Mouse (Mus musculus): ENCODE data around the gene Gm49320. TPM values are rescaled to one million over a fixed set of nuclear protein-coding genes. Genes with fewer than 3 reads are reported as not detected.

Gm49320 gene
- total and polyA plus RNA-seq, 2 experiments from 2014 or later, result 0.11 to 0.85 TPM

DNA sequence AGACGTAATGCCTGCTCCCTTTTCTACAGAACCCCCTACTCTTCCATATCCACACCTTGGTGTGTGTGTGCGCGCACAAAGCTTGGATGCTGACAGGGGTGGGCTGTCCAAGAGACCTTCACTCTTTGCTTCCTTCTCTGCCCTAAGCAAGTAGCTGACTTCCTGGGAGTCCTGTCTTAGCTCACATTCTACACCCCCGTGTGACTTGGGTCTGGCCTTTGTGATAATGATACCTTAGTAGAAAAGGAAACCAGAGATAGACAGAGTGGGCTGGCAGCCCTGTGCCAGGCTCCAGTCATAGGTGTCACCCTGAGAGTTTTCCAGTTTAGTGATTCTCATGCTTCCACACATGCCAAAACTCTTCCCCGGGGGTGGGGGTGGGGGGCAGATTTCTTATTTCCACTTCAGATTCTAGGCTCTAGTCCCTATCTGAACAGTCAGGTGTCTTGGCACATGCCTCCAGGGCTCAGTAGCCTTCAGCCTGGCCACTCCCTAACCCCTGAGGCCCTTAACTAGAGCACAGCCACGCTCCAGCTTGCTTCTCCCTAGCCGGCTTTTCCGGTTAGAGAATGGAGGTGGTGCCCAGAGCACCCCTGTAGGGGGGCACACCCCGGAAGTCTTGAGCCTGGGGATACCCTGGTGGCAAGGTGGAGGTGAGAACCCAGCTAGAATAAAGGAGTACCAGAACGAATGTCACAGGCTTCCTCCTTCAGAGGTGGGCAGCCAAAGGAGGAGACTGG, 7.9 kb upstream of the Gm49320 start:
- Histone ChIP-seq H3K27ac (ENCODE audit: low read depth, low read length) (no peak overlapping the region), H3K9ac (replicated peaks; ENCODE audit: low read length, poor library complexity, severe bottlenecking) (no peak overlapping the region), H3K4me2 (ENCODE audit: low read depth, low read length, poor library complexity, severe bottlenecking) (no peak overlapping the region), H3K36me3 (ENCODE audit: insufficient read depth, low read length) (no peaks in the 10 kb centered on the region), H3K4me3 (ENCODE audit: low read depth, low read length) (no peak overlapping the region), H3K27me3 (ENCODE audit: insufficient read depth, low read length) (peaks cover 7% of the 10 kb centered on the region), H3K4me1 (ENCODE audit: insufficient read depth, low read length) (no peaks in the 10 kb centered on the region), H3K9me3 (ENCODE audit: low read length) (no peaks in the 10 kb centered on the region)
- DNase-seq (ENCODE audit: low spot score), result no peak
- no peak for ATAC-seq (ENCODE audit: low FRiP score)
- WGBS, result 63% methylated on average over 10 of the region's 10 CpGs
- no peak for TF ChIP-seq CTCF (IDR thresholded peaks at IDR 0.05)

GRCm38 (mm10) chr8:4237814-4238433, 741 bp upstream of the Gm49320 start:
- TF ChIP-seq CTCF (IDR thresholded peaks at IDR 0.05), result no peak
- H3K36me3 ChIP-seq (ENCODE audit: insufficient read depth, low read length), result peaks cover 9% of the 10 kb centered on the region; the same call in 1 of the 2 replicates
- no peaks in the 10 kb centered on the region for H3K9me3 ChIP-seq (ENCODE audit: low read length)
- no peaks in the 10 kb centered on the region for H3K27me3 ChIP-seq (ENCODE audit: insufficient read depth, low read length)
- peak overlapping the region; percentile 82 for H3K4me3 ChIP-seq (ENCODE audit: low read depth, low read length)
- peak overlapping the region; percentile 67 for H3K4me2 ChIP-seq (ENCODE audit: low read depth, low read length, poor library complexity, severe bottlenecking)
- DNase-seq (ENCODE audit: low spot score), result no peak
- H3K4me1 ChIP-seq (ENCODE audit: insufficient read depth, low read length), result peaks cover 8% of the 10 kb centered on the region
- H3K9ac ChIP-seq (replicated peaks; ENCODE audit: low read length, poor library complexity, severe bottlenecking), result peak overlapping the region; percentile 59
- 13% methylated on average over 15 of the region's 15 CpGs for WGBS
- peak overlapping the region; percentile 89 for H3K27ac ChIP-seq (ENCODE audit: low read depth, low read length)
- peak; percentile 35; the same call in 1 of the 2 replicates for ATAC-seq (ENCODE audit: low FRiP score)

DNA sequence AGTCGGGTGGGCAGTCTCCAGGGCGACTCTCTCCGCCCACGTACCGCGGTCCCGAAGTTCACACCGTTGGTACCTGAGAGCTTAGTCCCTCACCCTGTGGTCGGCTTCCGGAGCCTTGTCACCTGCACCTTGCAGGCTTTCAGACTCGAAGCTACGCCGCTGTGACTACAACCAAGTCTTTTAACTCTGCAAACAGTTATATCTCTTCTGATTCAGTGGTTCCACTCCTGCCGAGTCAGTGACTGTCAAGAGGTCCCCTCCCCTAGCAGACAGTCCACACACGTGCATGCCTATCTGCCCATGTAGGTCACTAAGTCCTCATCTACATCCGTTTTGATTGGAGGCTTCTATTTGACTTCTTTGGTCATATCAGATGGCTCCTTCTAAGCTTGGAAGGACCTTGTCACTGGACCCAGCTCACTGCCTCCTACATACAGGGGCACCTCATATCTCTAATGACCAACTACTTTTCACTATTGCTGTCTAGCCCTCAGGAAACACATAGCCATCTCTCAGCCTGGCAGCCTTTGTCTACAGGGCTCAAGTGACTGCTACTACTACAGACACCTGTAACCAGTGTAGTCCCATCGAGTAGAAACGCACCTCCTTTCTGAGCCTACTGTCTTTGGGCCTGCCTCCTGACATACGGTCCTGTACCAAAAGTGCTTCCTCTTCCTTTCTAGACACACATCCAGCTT, 677 bp downstream of the Gm49320 start:
- peaks cover 23% of the 10 kb centered on the region for H3K36me3 ChIP-seq (ENCODE audit: insufficient read depth, low read length)
- peak; percentile 32 for ATAC-seq (ENCODE audit: low FRiP score)
- H3K4me3 ChIP-seq (ENCODE audit: low read depth, low read length), result peak overlapping the region; percentile 82
- no peaks in the 10 kb centered on the region for H3K27me3 ChIP-seq (ENCODE audit: insufficient read depth, low read length)
- peak overlapping the region; percentile 85 for H3K4me2 ChIP-seq (ENCODE audit: low read depth, low read length, poor library complexity, severe bottlenecking)
- WGBS, result 13% methylated on average over 19 of the region's 19 CpGs
- H3K27ac ChIP-seq (ENCODE audit: low read depth, low read length), result peak overlapping the region; percentile 89
- no peak for DNase-seq (ENCODE audit: low spot score)
- no peak for TF ChIP-seq CTCF (IDR thresholded peaks at IDR 0.05)
- H3K9me3 ChIP-seq (ENCODE audit: low read length), result no peaks in the 10 kb centered on the region
- H3K9ac ChIP-seq (replicated peaks; ENCODE audit: low read length, poor library complexity, severe bottlenecking), result peak overlapping the region; percentile 79
- H3K4me1 ChIP-seq (ENCODE audit: insufficient read depth, low read length), result peaks cover 8% of the 10 kb centered on the region

DNA sequence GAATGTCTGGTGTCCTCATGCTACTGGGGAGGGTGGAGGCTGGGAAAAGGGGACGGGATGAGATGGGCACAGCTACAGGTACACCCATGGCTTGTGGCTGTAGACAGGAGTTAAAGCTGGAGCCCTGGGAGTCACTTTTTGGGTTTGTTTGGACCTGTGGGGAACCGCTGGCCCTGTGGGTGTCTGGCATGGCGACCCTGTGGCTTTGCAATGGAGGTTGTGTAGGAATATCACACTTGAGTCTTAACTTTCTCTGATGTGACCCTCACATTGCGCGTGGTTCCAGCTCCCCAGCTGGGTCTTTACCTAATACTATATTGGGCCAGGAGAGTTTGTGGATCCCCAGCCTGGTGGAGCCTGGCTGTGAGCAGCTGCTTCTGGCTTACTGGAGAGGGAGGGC, 6.4 kb downstream of the Gm49320 start:
- H3K27me3 ChIP-seq (ENCODE audit: insufficient read depth, low read length), result no peaks in the 10 kb centered on the region
- no peaks in the 10 kb centered on the region for H3K9me3 ChIP-seq (ENCODE audit: low read length)
- ATAC-seq (ENCODE audit: low FRiP score) (no peak), DNase-seq (ENCODE audit: low spot score) (no peak)
- H3K4me1 ChIP-seq (ENCODE audit: insufficient read depth, low read length), result peaks cover 2% of the 10 kb centered on the region
- WGBS, result 98% methylated on average over 5 of the region's 5 CpGs
- H3K9ac ChIP-seq (replicated peaks; ENCODE audit: low read length, poor library complexity, severe bottlenecking), result no peak overlapping the region
- H3K36me3 ChIP-seq (ENCODE audit: insufficient read depth, low read length), result peaks cover 56% of the 10 kb centered on the region
- no peak overlapping the region for H3K27ac ChIP-seq (ENCODE audit: low read depth, low read length)
- H3K4me2 ChIP-seq (ENCODE audit: low read depth, low read length, poor library complexity, severe bottlenecking), result no peak overlapping the region
- TF ChIP-seq CTCF (IDR thresholded peaks at IDR 0.05), result no peak
- H3K4me3 ChIP-seq (ENCODE audit: low read depth, low read length), result no peak overlapping the region

GRCm38 (mm10) chr8:4245737-4246136, 7.1 kb downstream of the Gm49320 start:
- DNase-seq (ENCODE audit: low spot score), result no peak
- 79% methylated on average over 12 of the region's 13 CpGs for WGBS
- H3K36me3 ChIP-seq (ENCODE audit: insufficient read depth, low read length), result peaks cover 54% of the 10 kb centered on the region
- H3K27ac ChIP-seq (ENCODE audit: low read depth, low read length), result no peak overlapping the region
- ATAC-seq (ENCODE audit: low FRiP score), result no peak
- no peaks in the 10 kb centered on the region for H3K4me1 ChIP-seq (ENCODE audit: insufficient read depth, low read length)
- H3K4me3 ChIP-seq (ENCODE audit: low read depth, low read length), result no peak overlapping the region
- no peak for TF ChIP-seq CTCF (IDR thresholded peaks at IDR 0.05)
- no peak overlapping the region for H3K9ac ChIP-seq (replicated peaks; ENCODE audit: low read length, poor library complexity, severe bottlenecking)
- H3K4me2 ChIP-seq (ENCODE audit: low read depth, low read length, poor library complexity, severe bottlenecking), result no peak overlapping the region
- H3K9me3 ChIP-seq (ENCODE audit: low read length), result no peaks in the 10 kb centered on the region
- H3K27me3 ChIP-seq (ENCODE audit: insufficient read depth, low read length), result no peaks in the 10 kb centered on the region

DNA sequence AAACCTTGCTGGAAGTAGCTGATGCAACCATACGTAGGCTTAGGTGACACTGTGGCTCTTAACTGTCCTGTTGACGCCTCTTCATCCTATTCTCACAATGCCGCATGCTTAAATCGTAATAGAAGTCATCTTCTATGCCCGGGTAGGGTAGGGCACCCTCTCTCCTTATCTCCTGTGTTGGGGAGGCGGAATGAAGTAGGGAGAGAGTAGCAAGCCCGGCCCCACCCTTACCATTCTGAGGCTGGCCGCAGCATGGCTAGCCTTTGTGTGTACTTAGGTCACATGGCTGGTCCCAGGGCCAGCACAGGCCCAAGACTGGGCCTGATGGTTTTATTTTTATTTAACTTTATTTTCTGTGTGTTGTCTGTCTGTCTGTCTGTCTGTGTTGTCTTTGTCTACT, 8.6 kb downstream of the Gm49320 start:
- no peak overlapping the region for H3K4me3 ChIP-seq (ENCODE audit: low read depth, low read length)
- no peaks in the 10 kb centered on the region for H3K4me1 ChIP-seq (ENCODE audit: insufficient read depth, low read length)
- 95% methylated on average over 8 of the region's 8 CpGs for WGBS
- no peak overlapping the region for H3K9ac ChIP-seq (replicated peaks; ENCODE audit: low read length, poor library complexity, severe bottlenecking)
- no peak for ATAC-seq (ENCODE audit: low FRiP score)
- no peak for DNase-seq (ENCODE audit: low spot score)
- no peak overlapping the region for H3K27ac ChIP-seq (ENCODE audit: low read depth, low read length)
- no peaks in the 10 kb centered on the region for H3K9me3 ChIP-seq (ENCODE audit: low read length)
- peaks cover 52% of the 10 kb centered on the region for H3K36me3 ChIP-seq (ENCODE audit: insufficient read depth, low read length)
- H3K27me3 ChIP-seq (ENCODE audit: insufficient read depth, low read length), result no peaks in the 10 kb centered on the region
- TF ChIP-seq CTCF (IDR thresholded peaks at IDR 0.05), result no peak
- H3K4me2 ChIP-seq (ENCODE audit: low read depth, low read length, poor library complexity, severe bottlenecking), result no peak overlapping the region

All from midbrain, postnatal 0 days (tissue).